Mouse (Mus musculus) urinary bladder, adult 2 months (tissue): Measurements from ENCODE around the gene Apbb2. TPM values are rescaled to one million over a fixed set of nuclear protein-coding genes. Genes with fewer than 3 reads are reported as not detected.

Experiments
- DNase-seq: peaks from one replicate; pipeline ENCODE4 v3.0.0; 2022; ENCODE audit warnings: low spot score
- polyA plus RNA-seq: library from polyadenylated mRNA; depleted of rRNA; stranded (reverse); fragments of >200 nt; gene quantifications from 2 replicates; pipeline ENCODE4 v1.2.3, GENCODE M21; 2012

Apbb2 gene
- polyA plus RNA-seq, 1 experiment = 12.3 TPM

DNA sequence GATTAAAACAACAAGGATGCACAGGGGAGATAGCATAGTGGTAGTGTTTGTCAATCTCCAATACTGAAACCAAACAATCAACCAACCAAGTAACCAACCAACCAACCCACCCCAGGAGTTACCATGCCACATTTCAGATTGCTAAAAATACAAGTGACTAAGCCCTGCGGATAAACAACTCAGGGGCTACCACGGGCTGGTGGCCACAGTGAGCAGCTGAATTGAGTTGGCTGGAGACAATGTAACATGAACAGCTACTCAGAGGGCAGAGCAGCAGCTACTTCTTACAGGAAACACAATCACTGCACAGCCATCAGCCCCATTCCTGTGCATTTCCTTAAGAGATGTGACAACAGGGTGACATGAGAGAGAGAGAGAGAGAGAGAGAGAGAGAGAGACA is 274.4 kb downstream of the Apbb2 start:
- DNase-seq = no peak

DNA sequence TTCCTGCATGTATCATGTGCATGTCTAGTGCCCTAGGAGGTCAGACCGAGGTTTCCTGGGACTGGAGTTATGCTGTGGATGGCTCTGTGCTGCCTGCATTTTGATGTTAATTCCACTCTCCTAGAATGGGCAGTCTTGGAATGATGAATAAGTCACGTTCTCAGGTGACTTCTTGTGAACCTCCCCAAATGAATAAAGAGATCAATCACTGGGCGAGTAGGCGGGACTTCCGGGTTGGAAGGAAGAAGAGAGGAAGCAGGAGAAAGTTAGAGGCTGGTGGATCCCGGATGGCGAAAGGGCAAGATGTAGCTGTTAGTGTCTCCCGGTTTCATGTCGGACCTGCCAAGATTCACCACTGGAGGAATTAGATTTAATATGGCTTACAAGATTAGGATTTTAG is 276.3 kb downstream of the Apbb2 start:
- no peak for DNase-seq

DNA sequence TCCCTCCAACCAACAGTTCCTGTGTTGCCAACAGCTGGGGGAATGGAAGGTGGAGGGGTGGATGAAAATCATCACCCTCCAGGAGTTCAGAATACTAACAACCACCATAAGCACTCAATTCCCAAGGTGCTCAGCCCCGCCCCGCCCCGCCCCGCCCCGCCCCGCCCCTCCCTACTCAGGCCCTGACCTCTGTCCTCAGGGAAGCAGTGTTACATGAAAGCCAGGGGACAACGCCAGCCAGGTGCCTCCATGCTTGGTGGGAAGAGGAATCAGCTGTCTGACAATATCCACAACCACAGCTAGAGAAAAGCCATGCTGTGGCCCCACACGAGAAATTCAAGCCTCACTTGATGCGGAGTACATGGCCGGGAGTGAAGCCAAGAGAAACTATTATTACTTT is 276.7 kb downstream of the Apbb2 start:
- no peak for DNase-seq

DNA sequence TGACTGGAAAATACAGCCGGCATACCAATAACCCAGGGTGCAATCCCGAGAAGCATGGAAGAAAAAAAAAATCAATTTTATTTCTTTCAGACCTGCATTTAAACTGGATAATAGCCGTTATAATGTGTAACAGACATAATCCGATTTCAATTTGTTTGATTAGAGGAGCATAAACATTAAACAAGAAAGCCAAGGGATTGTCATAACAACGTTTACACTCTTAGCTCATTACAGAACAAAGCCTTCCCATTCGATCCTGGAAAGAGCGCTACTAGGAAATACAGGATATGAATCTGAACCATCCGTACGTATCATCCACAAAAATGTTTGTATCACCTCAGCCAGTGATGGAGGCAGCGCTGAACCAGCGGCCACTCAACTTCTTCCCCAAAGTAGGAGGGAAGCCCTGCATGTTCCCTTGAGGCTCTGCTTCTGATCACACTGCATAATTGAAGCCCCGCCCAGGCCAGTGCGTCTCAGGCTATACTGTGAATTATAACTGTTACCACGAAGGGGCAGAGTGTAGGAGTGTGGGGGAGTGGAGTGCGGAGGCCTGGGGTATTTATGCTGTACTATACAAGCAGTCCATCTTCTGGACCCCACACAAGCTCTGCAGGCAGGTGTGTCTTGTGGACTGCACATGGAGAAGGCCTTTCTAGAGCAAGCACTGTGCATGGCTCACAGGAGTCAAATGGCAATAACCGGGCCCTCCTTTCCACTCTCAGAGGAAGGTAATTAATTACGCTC is 278.1 kb downstream of the Apbb2 start:
- DNase-seq = no peak

- no peak for DNase-seq
Observed at GRCm38 (mm10) chr5:66338583-66338982, 280.0 kb downstream of the Apbb2 start.

GRCm38 (mm10) chr5:66337969-66338345 is 280.6 kb downstream of the Apbb2 start:
- no peak for DNase-seq

- peak; percentile 35 for DNase-seq
Observed at GRCm38 (mm10) chr5:66337025-66337968, 281.3 kb downstream of the Apbb2 start.

GRCm38 (mm10) chr5:66330806-66331205 is 287.8 kb downstream of the Apbb2 start:
- DNase-seq = no peak

- DNase-seq = no peak
Observed at GRCm38 (mm10) chr5:66328766-66329165, 289.8 kb downstream of the Apbb2 start.

GRCm38 (mm10) chr5:66327949-66328726 is 290.4 kb downstream of the Apbb2 start:
- DNase-seq = no peak

GRCm38 (mm10) chr5:66326395-66326794 is 292.2 kb downstream of the Apbb2 start:
- DNase-seq = no peak

DNA sequence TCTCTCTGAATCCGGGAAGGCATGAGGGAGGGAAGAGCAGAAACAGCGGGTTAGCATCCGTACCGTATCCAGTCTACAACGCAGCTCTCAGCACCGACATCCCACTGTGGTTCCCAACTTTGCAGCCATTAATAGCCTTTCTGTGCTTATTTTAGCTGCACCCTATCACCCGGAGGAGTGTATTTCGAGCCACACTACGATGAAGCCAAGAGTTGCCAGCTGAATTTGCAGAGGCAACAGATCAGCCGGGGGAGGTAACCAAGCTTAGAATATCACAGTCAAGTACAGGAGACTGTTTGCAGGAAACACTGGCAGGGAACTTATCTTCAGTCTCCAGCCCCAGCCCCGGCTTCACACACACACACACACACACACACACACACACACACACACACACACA is 295.0 kb downstream of the Apbb2 start:
- DNase-seq = no peak

DNA sequence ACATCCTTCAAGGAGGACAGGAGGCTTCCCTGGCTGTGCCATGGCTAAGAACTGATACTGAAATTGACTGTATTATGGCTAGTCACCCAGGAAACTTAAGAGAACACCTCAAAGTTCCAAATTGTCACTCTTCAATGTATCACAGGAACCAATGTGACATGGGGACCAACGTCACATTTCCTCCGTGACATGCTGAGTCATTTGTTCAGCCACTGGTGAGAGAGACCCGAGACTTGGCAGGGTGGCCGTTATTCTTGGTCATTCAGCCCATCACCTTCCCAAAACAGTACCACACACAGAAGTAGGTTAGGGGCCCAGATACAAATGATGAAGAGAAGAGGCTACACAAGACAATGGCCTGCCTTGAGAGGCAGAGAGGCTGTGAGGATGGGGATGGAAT is 295.5 kb downstream of the Apbb2 start:
- DNase-seq = no peak

- DNase-seq = no peak
Observed at GRCm38 (mm10) chr5:66319827-66320404, 298.7 kb downstream of the Apbb2 start.

DNA sequence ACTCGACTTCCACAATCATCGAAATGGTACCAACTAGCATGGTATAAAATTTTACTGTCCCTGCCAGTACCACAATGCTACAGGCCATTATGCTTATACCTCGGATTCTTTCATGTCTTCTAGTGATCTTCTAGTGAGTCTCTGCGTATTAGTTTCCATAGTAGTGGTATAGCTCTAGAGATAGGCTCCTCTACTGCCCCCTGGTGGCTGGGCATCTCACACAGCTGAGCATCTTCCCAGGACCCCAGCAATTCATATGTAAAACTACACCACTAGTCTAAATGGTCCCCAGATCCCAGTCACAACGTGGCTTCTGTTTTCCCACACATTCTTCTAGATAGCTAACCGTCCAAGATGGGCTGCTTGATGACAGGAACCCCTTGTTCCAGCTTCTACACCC is 299.2 kb downstream of the Apbb2 start:
- no peak for DNase-seq

DNA sequence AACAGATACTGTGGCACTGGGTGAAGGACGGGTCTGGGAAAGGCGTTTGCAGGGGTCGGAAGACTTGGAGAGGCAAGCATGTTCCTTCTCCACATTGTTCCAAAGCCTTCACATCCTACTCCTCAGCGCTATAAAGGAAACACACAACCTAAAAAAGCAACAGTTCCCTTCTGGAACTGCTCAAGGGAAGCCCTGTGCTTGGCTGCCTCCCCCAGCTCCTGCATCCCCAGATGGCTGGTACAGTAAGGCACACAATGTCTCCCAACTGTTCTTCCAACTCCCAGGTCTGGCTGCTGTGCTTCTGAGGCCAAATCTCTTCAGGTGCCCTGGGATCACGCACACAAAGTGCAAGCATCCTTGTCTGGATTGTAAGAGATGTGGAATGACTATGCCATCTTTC is 302.8 kb downstream of the Apbb2 start:
- no peak for DNase-seq

- DNase-seq = no peak
Observed at GRCm38 (mm10) chr5:66310806-66311205, 307.8 kb downstream of the Apbb2 start.

DNA sequence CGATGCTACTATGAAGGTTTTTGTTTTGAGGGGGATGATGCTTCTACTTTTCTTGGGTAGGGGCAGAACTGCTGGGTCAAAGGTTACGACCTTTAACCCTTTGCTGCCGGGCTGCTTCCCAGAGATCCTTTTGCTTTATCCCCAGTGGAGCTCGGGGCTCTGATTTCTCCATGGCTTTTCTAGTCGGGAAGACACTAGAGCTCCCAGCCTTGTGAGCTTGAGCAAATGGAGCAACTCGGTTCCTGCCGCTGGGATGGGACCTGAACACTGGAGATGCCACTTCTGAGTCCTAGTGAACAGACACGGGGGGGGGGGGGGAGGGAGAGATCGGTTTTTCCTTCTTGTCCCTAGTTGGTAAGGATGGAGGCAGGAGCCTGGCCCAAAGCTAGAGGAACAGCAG is 308.3 kb downstream of the Apbb2 start:
- no peak for DNase-seq

- no peak for DNase-seq
Observed at GRCm38 (mm10) chr5:66305511-66305910, 313.1 kb downstream of the Apbb2 start.

DNA sequence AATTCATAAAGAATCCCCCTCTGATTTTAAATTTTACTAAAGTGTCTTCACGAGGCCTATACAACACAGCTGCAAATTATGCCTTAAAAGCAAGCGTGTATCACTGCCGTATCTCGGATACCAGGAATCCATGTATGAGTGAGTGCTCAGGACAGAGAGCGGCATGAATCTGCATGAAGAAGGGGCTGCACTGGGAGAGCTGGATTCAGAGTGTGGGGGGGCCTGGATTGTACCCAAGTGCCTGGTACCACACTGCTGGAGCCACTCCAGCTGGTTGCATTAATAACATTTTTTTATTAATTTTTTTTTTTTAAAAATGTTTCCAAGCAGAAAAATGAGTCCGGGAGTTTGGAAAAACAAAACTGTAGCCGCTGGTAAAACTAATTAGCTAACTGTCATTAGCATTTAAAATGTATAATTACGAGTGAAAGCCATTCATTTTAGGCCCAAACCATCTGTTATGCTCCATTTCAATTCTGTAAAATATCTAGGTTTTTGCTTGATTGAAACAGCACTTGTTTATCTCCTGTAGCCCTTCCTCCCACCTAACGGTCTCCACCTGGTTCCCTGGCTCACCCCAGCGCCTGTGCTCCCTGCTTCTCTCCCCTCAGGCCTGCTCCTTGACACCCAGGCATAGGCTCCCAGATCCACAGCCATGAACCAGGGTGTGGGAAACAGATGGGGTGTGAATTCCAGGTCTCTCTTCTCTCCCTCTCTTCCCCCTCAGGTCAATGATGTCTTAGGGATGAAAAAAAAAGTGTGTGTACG is 314.1 kb downstream of the Apbb2 start:
- DNase-seq = no peak

DNA sequence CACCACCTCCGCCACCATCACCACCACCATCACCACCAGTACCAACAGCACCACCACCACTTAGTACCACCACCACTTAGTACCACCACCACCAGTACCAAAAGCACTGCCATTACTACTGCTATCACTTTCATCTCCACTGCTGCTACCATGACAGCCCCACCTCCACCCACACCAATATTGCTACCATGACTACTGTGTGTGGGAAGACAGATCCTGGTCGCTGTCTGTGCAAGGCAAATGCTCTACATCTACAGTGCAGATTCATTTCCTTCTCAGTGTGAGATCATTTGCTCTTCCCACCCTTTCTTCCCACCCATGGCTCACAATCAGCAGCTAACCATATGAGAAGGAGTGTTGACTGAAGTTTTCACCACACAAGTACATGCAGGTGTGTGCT is 315.7 kb downstream of the Apbb2 start:
- DNase-seq = no peak
